In genomic region chr4:152647084-152647483, GRCm38 (mm10) we compare ENCODE assay signal across 10 mouse cellular contexts.
"Had no signal": no experiment of that assay in that cellular context is flagged by ENCODE, and none has a peak within 500 bp of the region (broad histone marks: within the 10 kb centered on the region; RNA-seq: fewer than 3 reads in every experiment).

No protein-coding gene starts in this region.

- H3K27me3 ChIP-seq: limb, embryonic 12.5 days; limb, embryonic 15.5 days; midbrain, embryonic 12.5 days had no signal

- H3K4me1 ChIP-seq: limb, embryonic 15.5 days had no signal

- H3K9me3 ChIP-seq: limb, embryonic 12.5 days; limb, embryonic 15.5 days; midbrain, embryonic 12.5 days had no signal

- H3K27ac ChIP-seq: limb, embryonic 12.5 days; limb, embryonic 15.5 days; liver, embryonic 14.5 days; macrophage; midbrain, embryonic 12.5 days had no signal

- H3K4me2 ChIP-seq: limb, embryonic 12.5 days; limb, embryonic 15.5 days; liver, embryonic 11.5 days; lung, embryonic 14.5 days; midbrain, embryonic 12.5 days had no signal

- ATAC-seq: liver, postnatal 0 days; lung, postnatal 0 days had no signal

- H3K36me3 ChIP-seq: limb, embryonic 12.5 days; limb, embryonic 15.5 days; midbrain, embryonic 12.5 days had no signal

- H3K4me3 ChIP-seq: limb, embryonic 12.5 days; limb, embryonic 15.5 days; midbrain, embryonic 12.5 days had no signal

- H3K9ac ChIP-seq: limb, embryonic 12.5 days; limb, embryonic 15.5 days; liver, embryonic 14.5 days; liver, postnatal 0 days; lung, embryonic 14.5 days; midbrain, embryonic 12.5 days had no signal

- DNase-seq: liver, postnatal 0 days; thymus, adult 18-20 months had no signal
